Mouse (Mus musculus) CH12.LX (cell line): ENCODE measurements at regions not wholly inside any gene's neighbourhood (a gene's known extent, or its start where the extent isn't known, plus 50 kb on each side); places are given as distances from the start of the nearest gene placed in this dataset.

Experiments
- CHD1 ChIP-seq: IDR thresholded peaks from 2 replicates; pipeline ENCODE4 v1.6.1; 2012; ENCODE audit warnings: low read depth, low read length, improper control_type of control experiment, inconsistent platforms
- CTCF ChIP-seq, 2 experiments: IDR thresholded peaks in 1 of 2; conservative IDR thresholded peaks in 1 of 2; 2 replicates each; pipeline ENCODE4 v1.5.1; 2011 to 2012; ENCODE audit warnings: low read depth in 2 of 2, low read length in 2 of 2, improper control_type of control experiment in 1 of 2, inconsistent platforms in 1 of 2, mild to moderate bottlenecking in 1 of 2, moderate library complexity in 1 of 2
- ELF1 ChIP-seq: IDR thresholded peaks from 2 replicates; pipeline ENCODE4 v1.6.1; 2014; ENCODE audit warnings: low read depth, mild to moderate bottlenecking, inconsistent platforms, low read length, improper control_type of control experiment
- POLR2A ChIP-seq: IDR thresholded peaks from 2 replicates; pipeline ENCODE4 v1.6.1; 2011; ENCODE audit warnings: low read depth, mild to moderate bottlenecking, improper control_type of control experiment, low read length
- ZNF384 ChIP-seq: IDR thresholded peaks from 2 replicates; pipeline ENCODE4 v1.6.1; 2012; ENCODE audit warnings: low read depth, low read length, improper control_type of control experiment, inconsistent platforms

- TF ChIP-seq CTCF (conservative IDR thresholded peaks at IDR 0.05 in 1 of 2, IDR thresholded peaks at IDR 0.05 in 1 of 2; ENCODE audit: low read depth in 2 of 2, low read length in 2 of 2) (no peak), POLR2A (no peak), CHD1 (no peak), ZNF384 (no peak), ELF1 (no peak)
Observed at GRCm38 (mm10) chr15:51643772-51644311, 2240.9 kb upstream of the Gm7489 start.
